Mouse (Mus musculus): ENCODE data around the gene Sparc. TPM values are rescaled to one million over a fixed set of nuclear protein-coding genes. Genes with fewer than 3 reads are reported as not detected.

The Sparc gene
- polyA plus RNA-seq, 1 experiment from 2014 or later: 352 TPM

DNA sequence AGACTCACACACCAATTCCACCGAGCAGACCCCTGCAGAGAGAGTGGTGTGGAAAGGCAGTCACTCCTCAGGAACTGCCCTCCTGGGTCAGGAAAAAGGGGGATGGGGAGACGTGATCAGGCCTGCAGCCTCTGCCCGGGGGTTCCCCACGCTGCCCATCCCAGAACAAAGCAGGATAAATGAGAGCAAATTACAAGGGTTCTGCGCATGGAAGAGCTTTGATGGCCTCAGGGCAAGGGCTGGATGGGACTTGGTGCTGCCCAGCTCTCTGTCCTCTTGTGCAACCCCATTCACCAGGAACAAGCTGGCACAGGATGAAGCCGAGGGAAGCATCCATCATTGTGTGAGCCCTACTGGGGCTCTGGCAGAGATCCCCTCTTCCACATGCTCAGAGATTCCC lies 51.0 kb downstream of the Sparc start:
- ATAC-seq (replicated peaks): no peak
- H3K4me2 ChIP-seq (replicated peaks): no peak overlapping the region
- H3K4me3 ChIP-seq: no peak overlapping the region
- no peaks in the 10 kb centered on the region for H3K36me3 ChIP-seq
- whole genome bisulfite sequencing: 36% methylated on average over 6 of the region's 6 CpGs
- no peak overlapping the region for H3K27ac ChIP-seq (replicated peaks)
- no peak overlapping the region for H3K9ac ChIP-seq (replicated peaks)
- no peaks in the 10 kb centered on the region for H3K27me3 ChIP-seq
- H3K9me3 ChIP-seq: no peaks in the 10 kb centered on the region
- no peaks in the 10 kb centered on the region for H3K4me1 ChIP-seq

DNA sequence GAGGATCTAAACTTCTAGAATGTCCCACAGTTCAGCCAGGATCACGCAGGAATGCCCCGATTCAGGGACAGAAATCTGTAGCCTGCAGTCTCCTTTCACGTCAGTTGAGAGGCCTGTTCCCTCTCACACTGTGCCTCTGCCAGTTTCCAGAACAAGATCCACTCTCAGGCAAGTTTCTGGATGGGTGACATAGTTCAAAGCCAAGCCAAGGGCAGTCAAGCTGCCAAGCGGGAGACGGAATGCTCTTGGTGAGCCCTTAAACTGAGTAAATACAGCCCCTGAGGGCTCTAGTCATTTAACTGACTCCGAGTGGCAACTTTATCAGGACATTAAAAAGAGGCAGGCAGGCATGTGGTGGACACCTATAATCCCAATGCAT lies 53.9 kb downstream of the Sparc start:
- ATAC-seq (replicated peaks): no peak
- H3K27ac ChIP-seq (replicated peaks): no peak overlapping the region
- no peaks in the 10 kb centered on the region for H3K4me1 ChIP-seq
- no peak overlapping the region for H3K4me2 ChIP-seq (replicated peaks)
- no peak overlapping the region for H3K4me3 ChIP-seq
- H3K9me3 ChIP-seq: no peaks in the 10 kb centered on the region
- H3K9ac ChIP-seq (replicated peaks): no peak overlapping the region
- 67% methylated on average over 6 of the region's 6 CpGs for WGBS
- H3K27me3 ChIP-seq: no peaks in the 10 kb centered on the region
- no peaks in the 10 kb centered on the region for H3K36me3 ChIP-seq

DNA sequence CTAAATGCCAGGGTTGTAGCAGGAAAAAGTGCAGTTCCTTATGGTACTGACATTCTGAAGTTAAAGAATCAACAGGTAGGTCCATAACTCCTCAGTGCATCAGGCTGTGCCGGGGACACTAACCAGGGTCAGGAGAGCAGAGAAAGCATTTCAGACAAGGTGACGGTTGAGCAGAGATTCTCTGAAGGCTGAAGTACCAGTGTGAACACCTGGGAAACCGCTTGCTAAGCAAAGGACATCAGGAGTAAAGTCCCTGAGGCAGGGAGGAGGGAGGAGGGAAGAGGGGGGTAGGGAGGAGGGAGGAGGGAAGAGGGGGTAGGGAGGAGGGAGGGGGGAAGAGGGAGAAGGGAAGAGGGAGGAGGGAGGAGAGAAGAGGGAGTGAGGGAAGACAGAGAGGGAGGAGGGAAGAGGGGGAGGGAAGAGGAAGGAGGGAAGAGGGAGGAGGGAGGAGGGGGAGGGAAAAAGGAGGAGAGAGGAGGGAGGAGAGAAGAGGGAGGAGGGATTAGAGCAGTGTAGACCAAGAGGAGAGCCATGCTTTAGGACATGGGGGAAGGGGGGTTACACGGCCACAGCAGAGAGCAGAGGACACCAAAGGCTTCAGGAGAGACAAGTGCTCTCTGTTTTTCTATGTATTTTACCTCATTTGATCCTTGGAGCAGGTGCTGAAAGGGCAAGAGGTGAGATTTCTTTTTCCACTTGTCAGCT lies 54.4 kb downstream of the Sparc start:
- H3K4me2 ChIP-seq (replicated peaks): no peak overlapping the region
- H3K36me3 ChIP-seq: no peaks in the 10 kb centered on the region
- H3K4me1 ChIP-seq: no peaks in the 10 kb centered on the region
- H3K27me3 ChIP-seq: no peaks in the 10 kb centered on the region
- no peaks in the 10 kb centered on the region for H3K9me3 ChIP-seq
- no peak overlapping the region for H3K27ac ChIP-seq (replicated peaks)
- H3K9ac ChIP-seq (replicated peaks): no peak overlapping the region
- no peak for ATAC-seq (replicated peaks)
- H3K4me3 ChIP-seq: no peak overlapping the region
- WGBS: 62% methylated on average over 4 of the region's 4 CpGs

DNA sequence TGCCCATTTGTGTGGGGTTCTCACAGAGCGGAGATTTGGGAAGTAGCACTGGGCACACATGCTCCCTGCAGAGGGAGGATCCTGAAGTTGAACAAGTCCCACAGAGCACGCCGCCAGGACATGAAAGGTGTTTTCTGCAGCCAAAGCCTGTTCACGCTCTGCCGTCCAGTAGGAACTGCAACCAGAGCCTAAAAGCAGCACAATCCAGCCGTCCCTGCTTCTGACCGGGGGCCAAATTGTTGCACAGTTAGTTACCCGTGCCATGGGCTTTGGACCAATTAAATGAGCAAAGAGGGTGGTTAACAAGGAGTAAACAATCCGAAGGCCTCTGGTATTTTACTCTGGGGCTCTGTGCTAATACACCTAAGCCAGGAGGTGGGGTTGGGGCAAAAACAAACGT lies 55.2 kb downstream of the Sparc start:
- no peaks in the 10 kb centered on the region for H3K36me3 ChIP-seq

DNA sequence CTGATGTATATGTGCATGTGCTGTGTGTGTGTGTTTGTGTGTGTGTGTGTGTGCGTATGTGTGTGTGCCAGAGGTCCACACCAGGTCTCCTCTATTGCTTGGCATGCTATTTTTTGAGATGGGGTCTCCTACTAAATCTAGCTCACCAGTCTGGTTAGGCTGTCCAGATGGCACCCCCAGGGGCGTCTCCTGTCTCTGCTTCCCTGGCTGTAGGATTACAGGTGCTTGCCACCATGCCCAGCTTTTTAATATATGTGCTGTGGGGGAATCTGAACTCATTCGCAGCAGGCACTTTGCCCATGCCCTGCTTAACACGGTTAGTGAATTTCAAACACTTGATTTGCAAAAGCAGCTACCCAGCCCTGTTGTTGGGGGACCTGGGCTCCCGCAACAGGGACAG lies 57.1 kb downstream of the Sparc start:
- Histone ChIP-seq H3K36me3 (no peaks in the 10 kb centered on the region), H3K27me3 (no peaks in the 10 kb centered on the region), H3K4me2 (replicated peaks) (no peak overlapping the region), H3K4me3 (no peak overlapping the region), H3K9ac (replicated peaks) (no peak overlapping the region), H3K4me1 (no peaks in the 10 kb centered on the region), H3K27ac (replicated peaks) (no peak overlapping the region), H3K9me3 (no peaks in the 10 kb centered on the region)
- 74% methylated on average over 5 of the region's 5 CpGs for WGBS
- ATAC-seq (replicated peaks): no peak

More for the DNA sequence above, 55.2 kb downstream of the Sparc start:
- no peak overlapping the region for H3K27ac ChIP-seq (replicated peaks)
- H3K9ac ChIP-seq (replicated peaks): no peak overlapping the region
- no peak overlapping the region for H3K4me3 ChIP-seq
- H3K27me3 ChIP-seq: no peaks in the 10 kb centered on the region
- H3K4me2 ChIP-seq (replicated peaks): no peak overlapping the region
- ATAC-seq (replicated peaks): no peak
- H3K4me1 ChIP-seq: no peaks in the 10 kb centered on the region
- 58% methylated on average over 10 of the region's 10 CpGs for WGBS
- H3K9me3 ChIP-seq: no peaks in the 10 kb centered on the region

DNA sequence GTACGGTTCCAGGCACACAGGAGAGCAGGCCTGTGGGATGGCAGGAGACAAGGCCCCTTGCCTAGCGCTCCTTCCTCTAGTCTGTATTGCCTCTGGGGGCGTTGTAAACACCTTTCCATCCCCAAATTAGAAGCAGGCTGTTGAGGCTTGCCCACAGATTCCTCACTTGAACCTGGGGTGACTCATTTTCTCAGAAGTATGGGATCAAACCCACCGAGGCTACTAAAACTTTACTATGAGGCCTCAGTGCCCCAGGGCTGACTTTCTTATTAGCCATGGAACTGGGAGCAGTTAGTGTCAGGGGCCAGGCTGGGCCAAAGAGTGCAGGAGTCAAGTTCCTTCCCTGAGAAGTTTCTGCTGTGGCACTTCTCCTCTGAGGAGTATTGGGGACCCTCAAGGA lies 57.7 kb downstream of the Sparc start:
- WGBS: 53% methylated on average over 4 of the region's 4 CpGs
- H3K4me2 ChIP-seq (replicated peaks): no peak overlapping the region
- H3K27me3 ChIP-seq: no peaks in the 10 kb centered on the region
- H3K4me3 ChIP-seq: no peak overlapping the region
- no peaks in the 10 kb centered on the region for H3K9me3 ChIP-seq
- H3K4me1 ChIP-seq: no peaks in the 10 kb centered on the region
- no peak for ATAC-seq (replicated peaks)
- no peak overlapping the region for H3K9ac ChIP-seq (replicated peaks)
- H3K27ac ChIP-seq (replicated peaks): no peak overlapping the region
- H3K36me3 ChIP-seq: no peaks in the 10 kb centered on the region

DNA sequence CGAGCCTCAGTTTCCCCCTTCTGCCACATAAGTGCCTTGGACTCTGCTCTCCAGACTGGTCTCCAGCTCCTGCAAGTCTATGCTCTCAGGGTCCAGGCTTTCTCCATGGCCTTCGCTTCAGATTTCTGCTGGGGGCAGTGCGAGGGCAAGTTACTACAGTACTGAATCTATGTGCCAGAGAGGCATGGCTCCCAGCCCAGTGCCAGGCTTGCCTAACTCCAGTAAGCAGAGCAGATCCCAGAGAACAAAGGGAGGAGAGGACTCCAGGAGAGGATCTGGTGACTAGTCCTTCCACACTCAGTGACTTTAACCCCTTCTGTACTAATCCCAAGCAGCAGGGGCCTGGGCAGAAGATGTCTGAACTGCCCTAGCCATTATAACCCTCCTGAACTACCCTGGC lies 58.3 kb downstream of the Sparc start:
- H3K4me2 ChIP-seq (replicated peaks): no peak overlapping the region
- WGBS: 83% methylated on average over 3 of the region's 3 CpGs

DNA sequence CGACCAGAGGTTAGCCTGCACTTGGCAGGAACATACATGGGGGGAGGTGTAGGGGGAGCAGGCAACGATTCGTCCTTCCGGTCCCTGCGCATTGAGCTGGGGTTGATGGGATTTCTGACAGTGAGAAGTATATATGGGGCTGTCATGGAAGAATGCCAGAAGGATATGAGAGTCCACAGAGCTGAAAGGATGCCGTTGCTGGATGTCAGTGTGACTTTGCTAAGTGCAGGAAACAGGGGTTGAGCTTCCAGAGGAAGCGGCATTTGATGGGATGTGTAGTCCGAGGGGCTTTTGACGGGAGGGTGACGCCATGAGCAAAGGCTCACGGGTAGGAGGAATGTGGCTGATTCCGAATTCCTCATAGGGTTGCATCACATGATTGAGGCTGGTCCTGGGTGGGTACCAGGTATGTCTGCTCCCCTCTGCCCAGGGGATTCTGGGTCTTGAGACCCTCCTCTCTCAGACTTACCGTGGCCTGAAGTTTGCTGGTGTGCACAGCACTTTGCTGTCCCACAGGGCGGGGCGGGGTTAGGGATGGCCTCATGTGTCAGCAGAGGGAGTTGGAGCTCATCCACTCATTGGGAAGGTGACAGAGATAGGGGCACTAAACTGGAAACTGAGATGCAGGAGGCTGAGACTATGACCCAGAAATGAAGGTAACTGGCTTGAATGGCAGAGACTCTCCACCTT lies 64.7 kb downstream of the Sparc start:
- no peak overlapping the region for H3K4me3 ChIP-seq
- H3K36me3 ChIP-seq: no peaks in the 10 kb centered on the region
- H3K4me1 ChIP-seq: no peaks in the 10 kb centered on the region
- H3K27me3 ChIP-seq: no peaks in the 10 kb centered on the region
- no peaks in the 10 kb centered on the region for H3K9me3 ChIP-seq
- no peak overlapping the region for H3K27ac ChIP-seq (replicated peaks)
- H3K4me2 ChIP-seq (replicated peaks): no peak overlapping the region
- 84% methylated on average over 15 of the region's 15 CpGs for WGBS
- ATAC-seq (replicated peaks): no peak
- no peak overlapping the region for H3K9ac ChIP-seq (replicated peaks)

More for the DNA sequence above, 58.3 kb downstream of the Sparc start:
- no peaks in the 10 kb centered on the region for H3K9me3 ChIP-seq
- no peaks in the 10 kb centered on the region for H3K36me3 ChIP-seq
- no peak for ATAC-seq (replicated peaks)
- H3K4me3 ChIP-seq: no peak overlapping the region
- no peaks in the 10 kb centered on the region for H3K27me3 ChIP-seq
- no peak overlapping the region for H3K9ac ChIP-seq (replicated peaks)
- H3K27ac ChIP-seq (replicated peaks): no peak overlapping the region
- no peaks in the 10 kb centered on the region for H3K4me1 ChIP-seq

DNA sequence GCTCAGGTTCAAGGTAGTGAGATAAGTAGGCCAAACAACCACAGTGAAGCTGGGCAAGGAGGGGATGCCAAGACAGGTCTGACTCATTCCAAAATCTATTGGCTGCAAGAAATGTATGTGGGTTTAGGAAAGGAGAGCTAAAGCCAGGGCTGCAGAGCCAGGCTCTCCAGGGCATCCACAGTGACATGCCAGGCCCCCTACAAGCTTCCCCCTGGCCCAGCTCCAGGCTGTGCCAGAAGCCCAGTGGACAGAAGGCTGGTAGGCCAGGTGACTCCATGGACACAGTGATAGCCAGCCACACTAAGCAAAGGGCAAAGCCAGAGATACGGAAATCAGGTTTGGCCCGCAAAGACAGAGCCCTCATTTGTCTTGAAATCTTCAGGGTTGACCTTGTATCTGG lies 66.1 kb downstream of the Sparc start:
- no peak for ATAC-seq (replicated peaks)
- Histone ChIP-seq H3K9me3 (no peaks in the 10 kb centered on the region), H3K36me3 (no peaks in the 10 kb centered on the region), H3K4me2 (replicated peaks) (no peak overlapping the region), H3K4me1 (no peaks in the 10 kb centered on the region), H3K27me3 (no peaks in the 10 kb centered on the region), H3K4me3 (no peak overlapping the region), H3K27ac (replicated peaks) (no peak overlapping the region), H3K9ac (replicated peaks) (no peak overlapping the region)
- 96% methylated on average over 2 of the region's 2 CpGs for WGBS

Other genes starting within 250 kb of the Sparc start
- gene Slc36a2, start 238.1 kb downstream of the Sparc start, polyA plus RNA-seq (2015; fragmentation: Nextera tagmentation; extraction: Ambion mirVana): 0.08 TPM in 1 of 2 replicates, not detected in the other
- 2.6 and 3.0 TPM in 2 replicates for gene Slc36a1, start 218.8 kb downstream of the Sparc start, polyA plus RNA-seq (2015; fragmentation: Nextera tagmentation; extraction: Ambion mirVana)
- 0.03 TPM in 2 replicates for gene Fat2, start 86.6 kb downstream of the Sparc start, polyA plus RNA-seq (2015; fragmentation: Nextera tagmentation; extraction: Ambion mirVana)
- 257 and 262 TPM in 2 replicates for gene Atox1, start 38.1 kb upstream of the Sparc start, polyA plus RNA-seq (2015; fragmentation: Nextera tagmentation; extraction: Ambion mirVana)
- 154 and 161 TPM in 2 replicates for gene G3bp1, start 46.5 kb upstream of the Sparc start, polyA plus RNA-seq (2015; fragmentation: Nextera tagmentation; extraction: Ambion mirVana)
- gene Glra1, start 185.0 kb upstream of the Sparc start, polyA plus RNA-seq (2015; fragmentation: Nextera tagmentation; extraction: Ambion mirVana): not detected in 2 replicates

All from forebrain, embryonic 15.5 days (tissue).